Mouse (Mus musculus) NIH3T3 (cell line): ENCODE data around the gene Nemp1.
"Not testable (repeated sequence)": the region's sequence is repeated elsewhere in the genome, so short reads cannot be mapped to it uniquely, and the experiment has no call there.

Experiments
- DNase-seq: peaks from one replicate; pipeline ENCODE4 v3.0.0-alpha.2; 2012; ENCODE audit warnings: low read depth

Nemp1 gene

GRCm38 (mm10) chr10:127645791-127646190 lies 20.9 kb upstream of the Nemp1 start:
- no peak for DNase-seq

- no peak for DNase-seq
Observed at GRCm38 (mm10) chr10:127652906-127653638, 13.6 kb upstream of the Nemp1 start.

- no peak for DNase-seq
Observed at GRCm38 (mm10) chr10:127654970-127655579, 11.6 kb upstream of the Nemp1 start.

- not testable (repeated sequence) for DNase-seq
Observed at GRCm38 (mm10) chr10:127657617-127658016, 9.1 kb upstream of the Nemp1 start.

GRCm38 (mm10) chr10:127658076-127658475 lies 8.6 kb upstream of the Nemp1 start:
- no peak for DNase-seq

- DNase-seq, result no peak
Observed at GRCm38 (mm10) chr10:127659551-127659950, 7.2 kb upstream of the Nemp1 start.

GRCm38 (mm10) chr10:127661291-127661914 lies 5.3 kb upstream of the Nemp1 start:
- DNase-seq, result no peak

GRCm38 (mm10) chr10:127661915-127662663 lies 4.6 kb upstream of the Nemp1 start:
- peak; percentile 92 for DNase-seq

GRCm38 (mm10) chr10:127662666-127663253 lies 3.9 kb upstream of the Nemp1 start:
- peak; percentile 66 for DNase-seq

GRCm38 (mm10) chr10:127663590-127663989 lies 3.1 kb upstream of the Nemp1 start:
- DNase-seq, result peak; percentile 51

GRCm38 (mm10) chr10:127664166-127664565 lies 2.5 kb upstream of the Nemp1 start:
- peak; percentile 41 for DNase-seq

GRCm38 (mm10) chr10:127664891-127665290 lies 1.8 kb upstream of the Nemp1 start:
- DNase-seq, result peak; percentile 29

- DNase-seq, result peak; percentile 65
Observed at GRCm38 (mm10) chr10:127665366-127666181, 1.1 kb upstream of the Nemp1 start.

GRCm38 (mm10) chr10:127667269-127668092 lies 780 bp downstream of the Nemp1 start:
- peak; percentile 99 for DNase-seq

GRCm38 (mm10) chr10:127668093-127669050 lies 1.7 kb downstream of the Nemp1 start, which contains the start of gene Nab2:
Gene Nab2 (minus strand): TSS chr10:127668568.
- peak; percentile 94 for DNase-seq

GRCm38 (mm10) chr10:127669170-127669569 lies 2.5 kb downstream of the Nemp1 start:
- peak; percentile 61 for DNase-seq

GRCm38 (mm10) chr10:127670185-127670584 lies 3.5 kb downstream of the Nemp1 start:
- no peak for DNase-seq

GRCm38 (mm10) chr10:127671276-127671675 lies 4.6 kb downstream of the Nemp1 start:
- DNase-seq, result peak; percentile 46
